Mouse (Mus musculus) layer of hippocampus, adult 2 months (tissue): Measurements from ENCODE around the gene Amn. TPM values are rescaled to one million over a fixed set of nuclear protein-coding genes. Genes with fewer than 3 reads are reported as not detected.

Experiments
- DNase-seq, 2 experiments: peaks; one replicate each; pipeline ENCODE4 v3.0.0; 2022; ENCODE audit warnings: low spot score in 2 of 2
- H3K27ac ChIP-seq: fragments of 200-600 bp; 2 replicates; pipeline ENCODE4 v1.8.1; 2022
- H3K4me3 ChIP-seq: fragments of 200-600 bp; 2 replicates; pipeline ENCODE4 v1.8.1; 2022; ENCODE audit warnings: mild to moderate bottlenecking
- CTCF ChIP-seq: fragments of 200-600 bp; conservative IDR thresholded peaks from 2 replicates; pipeline ENCODE4 v1.8.1; 2022; ENCODE audit warnings: antibody characterized with exemption, mild to moderate bottlenecking, moderate library complexity
- total RNA-seq, 2 experiments: library from RNA; stranded (reverse); gene quantifications; 2 replicates each; pipeline ENCODE4 v1.2.3; 2021

Gene Amn
- total RNA-seq, 2 experiments from 2014 or later: 4.7 to 5.4 TPM

DNA sequence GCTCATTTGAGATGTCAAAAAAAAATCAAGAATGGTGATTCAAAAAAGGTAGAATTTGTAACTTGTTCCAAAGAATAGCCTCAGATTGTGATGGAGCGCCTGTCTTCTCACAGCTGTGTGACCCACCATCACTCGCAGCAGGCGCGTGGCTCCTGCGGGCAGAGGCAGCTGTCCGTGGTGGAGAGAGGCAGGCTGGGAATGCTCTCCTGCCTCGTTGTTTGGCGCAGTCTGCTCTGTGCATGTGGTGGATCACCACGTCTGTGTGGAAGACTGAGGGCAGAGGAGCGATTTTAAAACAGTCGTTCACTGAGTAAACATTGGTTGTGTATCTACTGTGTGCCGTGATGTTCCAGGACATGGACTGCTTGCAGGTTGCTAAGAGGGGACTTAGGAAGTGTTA, 27.2 kb upstream of the Amn start:
- Histone ChIP-seq H3K27ac (no peak overlapping the region; the same call in 1 of the 2 replicates), H3K4me3 (no peak overlapping the region)
- no peak for TF ChIP-seq CTCF
- no peak for DNase-seq

DNA sequence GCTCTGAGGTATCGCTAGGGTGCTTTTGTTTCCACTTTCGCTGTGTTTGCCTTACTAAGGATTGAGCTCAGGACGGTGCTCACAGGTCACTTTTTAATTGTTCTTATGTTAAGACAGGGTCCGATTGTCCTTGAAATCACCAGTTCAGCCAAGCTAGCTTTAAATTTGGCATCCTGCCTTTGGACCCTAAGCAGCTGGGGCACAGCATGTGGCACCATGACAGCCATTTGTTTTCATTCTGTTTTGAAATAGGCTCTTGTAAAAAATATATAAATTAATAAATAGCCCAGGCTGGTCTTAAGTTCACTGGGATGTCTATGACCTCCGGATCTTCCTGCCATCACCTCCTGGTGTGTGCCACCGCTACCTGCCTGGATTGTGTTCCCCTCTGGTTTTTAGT, 25.8 kb upstream of the Amn start:
- no peak for DNase-seq

DNA sequence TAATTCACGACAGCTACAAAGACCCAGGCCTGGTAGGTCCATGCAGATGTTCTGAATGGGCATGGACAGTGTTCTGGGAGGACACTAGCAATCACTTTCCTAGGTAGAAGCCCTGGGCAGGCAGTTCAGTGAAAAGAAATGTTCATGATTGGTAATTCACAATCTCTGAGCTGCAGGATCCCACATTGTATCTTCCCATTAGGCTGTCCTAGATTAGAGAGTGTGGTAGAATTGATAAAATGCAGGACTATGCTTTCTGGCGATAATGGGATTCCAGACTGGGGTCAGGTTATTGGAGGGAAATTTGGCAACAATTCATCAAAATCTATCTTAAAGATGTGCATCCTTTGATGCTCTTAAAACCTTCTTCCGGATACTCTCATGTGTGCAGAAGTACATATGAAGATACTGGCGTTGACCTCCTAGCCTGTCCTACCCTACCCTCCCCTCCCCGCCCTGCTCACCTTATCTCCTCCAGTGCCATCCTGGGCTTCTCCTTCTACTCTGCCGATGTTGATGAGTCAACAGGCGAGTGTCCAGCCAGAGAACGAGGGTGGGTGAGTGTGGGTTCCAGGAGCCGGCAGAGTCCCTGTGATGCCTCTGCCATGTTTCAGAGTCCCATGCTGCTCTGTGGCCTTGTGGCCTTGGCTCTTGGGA, 24.0 kb upstream of the Amn start:
- H3K4me3 ChIP-seq: no peak overlapping the region
- H3K27ac ChIP-seq: no peak overlapping the region
- no peak for DNase-seq
- TF ChIP-seq CTCF: no peak

More for the DNA sequence above, 25.8 kb upstream of the Amn start:
- Histone ChIP-seq H3K27ac (no peak overlapping the region), H3K4me3 (no peak overlapping the region)
- no peak for TF ChIP-seq CTCF

- no peak for DNase-seq
- peak; percentile 72 for TF ChIP-seq CTCF
These were observed 21.8 kb upstream of the Amn start for GRCm38 (mm10) chr12:111249095-111249494.

GRCm38 (mm10) chr12:111250116-111250515, 20.8 kb upstream of the Amn start:
- peak overlapping the region; percentile 18; the same call in 1 of the 2 replicates for H3K27ac ChIP-seq
- H3K4me3 ChIP-seq: no peak overlapping the region
- TF ChIP-seq CTCF: no peak
- no peak for DNase-seq

More at GRCm38 (mm10) chr12:111249095-111249494, 21.8 kb upstream of the Amn start:
- no peak overlapping the region for H3K4me3 ChIP-seq
- H3K27ac ChIP-seq: no peak overlapping the region

DNA sequence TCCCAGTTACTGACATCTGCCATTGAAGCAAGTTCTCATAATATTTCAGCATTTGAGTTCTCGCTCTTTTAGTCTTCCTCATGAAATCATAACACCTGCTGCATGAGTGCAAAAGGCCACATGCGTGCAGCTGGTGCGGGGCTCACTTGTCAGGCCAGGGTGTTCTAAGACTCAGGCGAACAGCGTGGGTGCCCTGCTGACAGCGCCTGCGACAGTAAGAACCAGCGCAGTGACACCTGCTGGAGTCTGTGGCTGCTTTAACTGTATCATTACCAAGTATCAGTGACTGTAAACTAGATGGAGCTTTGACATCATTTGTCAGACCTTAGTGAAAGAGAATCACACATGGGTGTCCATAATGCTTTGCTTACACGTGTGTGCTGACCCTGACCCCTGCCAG, 19.7 kb upstream of the Amn start:
- no peak overlapping the region for H3K4me3 ChIP-seq
- H3K27ac ChIP-seq: no peak overlapping the region
- peak; percentile 54 for TF ChIP-seq CTCF
- DNase-seq: no peak

DNA sequence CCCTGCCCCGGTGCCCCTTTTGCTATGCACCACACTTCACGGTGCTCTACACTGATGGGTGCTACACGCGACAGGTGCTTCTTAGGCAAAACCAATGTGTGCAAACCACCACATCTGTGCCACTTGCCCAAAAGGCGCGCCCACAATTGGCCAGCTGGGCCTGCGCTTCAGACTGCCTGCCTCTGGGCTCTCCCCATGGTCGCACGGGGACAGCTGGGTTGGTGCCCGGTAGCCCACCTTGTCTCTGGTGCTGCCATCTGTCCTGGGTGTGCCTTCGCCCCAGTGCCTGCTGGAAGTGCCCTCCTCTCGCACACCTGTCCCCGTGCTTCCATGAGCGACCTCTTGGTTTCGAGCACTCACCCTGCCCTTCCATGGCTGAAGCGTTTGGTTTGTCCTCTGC, 7.2 kb upstream of the Amn start:
- no peak overlapping the region for H3K27ac ChIP-seq
- TF ChIP-seq CTCF: no peak
- no peak overlapping the region for H3K4me3 ChIP-seq
- no peak for DNase-seq

- no peak overlapping the region for H3K4me3 ChIP-seq
- no peak for TF ChIP-seq CTCF
- H3K27ac ChIP-seq: no peak overlapping the region
- no peak for DNase-seq
These were observed 5.7 kb upstream of the Amn start for GRCm38 (mm10) chr12:111265212-111265611.

GRCm38 (mm10) chr12:111266592-111266991, 4.3 kb upstream of the Amn start:
- TF ChIP-seq CTCF: no peak
- DNase-seq: no peak
- no peak overlapping the region for H3K4me3 ChIP-seq
- no peak overlapping the region for H3K27ac ChIP-seq

DNA sequence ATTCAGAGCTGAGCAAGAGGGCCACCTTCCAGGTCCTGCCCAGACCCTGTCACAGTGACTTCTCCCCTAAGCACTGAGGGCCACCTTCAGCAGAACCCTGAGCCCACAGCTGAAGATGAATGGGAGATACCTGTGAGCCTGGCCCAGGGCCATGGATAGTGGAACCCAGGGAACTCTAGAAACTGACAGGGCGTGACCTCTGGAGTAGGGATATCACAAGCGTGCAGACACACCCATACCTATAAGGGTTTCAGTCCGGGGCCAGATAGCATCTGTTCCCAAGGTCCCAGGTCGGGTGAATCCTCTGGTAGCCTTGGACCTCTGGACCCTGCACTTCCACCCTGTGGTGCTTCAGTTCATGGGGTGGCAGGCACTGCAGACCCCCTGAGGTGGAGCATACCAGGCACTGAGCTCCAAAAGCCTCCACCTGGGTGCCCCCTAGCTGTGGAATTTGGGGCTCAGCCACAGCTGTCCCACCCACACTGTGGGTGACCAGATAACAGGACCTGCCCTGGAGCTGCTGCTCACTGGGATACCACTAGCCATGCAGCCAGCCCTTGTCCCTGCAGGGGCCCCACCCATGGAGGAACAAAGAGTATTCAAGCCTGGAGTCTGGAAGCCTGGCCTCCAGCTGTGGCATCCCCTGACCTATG, 3.1 kb upstream of the Amn start:
- H3K27ac ChIP-seq: no peak overlapping the region
- H3K4me3 ChIP-seq: no peak overlapping the region
- TF ChIP-seq CTCF: no peak
- DNase-seq: no peak

- no peak overlapping the region for H3K4me3 ChIP-seq
- no peak for TF ChIP-seq CTCF
- DNase-seq: no peak
- H3K27ac ChIP-seq: no peak overlapping the region
These were observed 511 bp downstream of the Amn start for GRCm38 (mm10) chr12:111271406-111271805.

DNA sequence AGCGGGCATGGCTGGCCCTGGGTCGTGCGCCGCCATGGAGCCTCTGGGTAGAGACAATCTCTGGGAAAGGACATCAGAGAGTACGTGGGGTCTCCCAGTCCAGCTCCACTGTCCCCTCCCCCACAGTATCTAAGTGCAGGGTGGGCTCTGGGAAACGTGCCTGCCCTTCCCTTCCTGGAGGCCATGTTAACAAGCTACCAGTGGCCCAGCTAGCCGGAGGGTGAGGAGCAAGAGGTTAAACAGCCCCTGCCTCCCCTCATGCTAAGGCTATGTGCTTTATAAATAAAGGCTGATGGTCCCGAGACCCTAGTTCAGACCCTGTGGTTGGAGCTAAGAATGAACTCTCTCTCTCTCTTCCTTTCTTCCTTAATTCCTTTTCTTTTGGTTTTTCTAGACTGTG, 1.1 kb downstream of the Amn start:
- no peak for DNase-seq
- no peak for TF ChIP-seq CTCF
- Histone ChIP-seq H3K4me3 (no peak overlapping the region), H3K27ac (no peak overlapping the region)

DNA sequence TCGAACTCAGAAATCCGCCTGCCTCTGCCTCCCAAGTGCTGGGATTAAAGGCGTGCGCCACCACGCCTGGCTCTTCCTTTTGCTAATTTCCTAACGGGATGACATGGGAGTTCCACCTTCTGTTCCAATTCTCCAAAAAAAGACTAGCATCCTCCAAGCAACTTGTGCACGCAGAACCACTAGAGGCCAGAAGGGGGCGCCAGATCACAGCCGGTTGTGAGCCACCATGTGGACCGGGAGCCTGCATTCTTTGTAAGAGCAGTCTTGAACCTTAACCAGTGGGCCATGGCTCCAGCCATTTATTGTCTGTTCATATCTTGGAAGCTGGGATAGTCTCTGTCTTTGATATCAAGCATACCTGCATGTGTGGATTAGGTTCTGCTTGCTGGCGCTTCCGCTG, 1.5 kb downstream of the Amn start:
- peak; percentile 90 for TF ChIP-seq CTCF
- peak; percentile 81 to 87 for DNase-seq
- Histone ChIP-seq H3K27ac (no peak overlapping the region), H3K4me3 (no peak overlapping the region)

GRCm38 (mm10) chr12:111274006-111274405, 3.1 kb downstream of the Amn start:
- Histone ChIP-seq H3K4me3 (peak overlapping the region; percentile 49), H3K27ac (no peak overlapping the region)
- no peak for TF ChIP-seq CTCF
- DNase-seq: no peak
